In genomic region chr19:5367053-5367359, GRCm38 (mm10) we compare ENCODE assay signal across 7 mouse cellular contexts. TPM values are rescaled to one million over a fixed set of nuclear protein-coding genes. Genes with fewer than 3 reads are reported as not detected.
DNase-seq lines count a peak whose midpoint lies in the region; ATAC-seq and TF ChIP-seq lines count a peak whose summit lies in the region.

Gene Banf1, minus strand, starts transcription at chr19:5367168.

- TF ChIP-seq POLR2A in CH12.LX (IDR thresholded peaks at IDR 0.05; ENCODE audit: low read depth, low read length), result no peak

- peak within 1 kb of the TSS; percentile 100 for H3K4me3 ChIP-seq in C2C12 (ENCODE audit: insufficient read depth, poor library complexity, severe bottlenecking)
- peak within 1 kb of the TSS; percentile 81 to 98 (median 94) for H3K4me3 ChIP-seq in CH12.LX (replicated peaks in 1 of 3; ENCODE audit: low read depth in 2 of 3, low read length in 2 of 3, poor library complexity in 1 of 3)
- H3K4me3 ChIP-seq in forebrain, embryonic 10.5 days, result peak within 1 kb of the TSS; percentile 96
- H3K4me3 ChIP-seq in limb, embryonic 15.5 days, result peak within 1 kb of the TSS; percentile 97
- H3K4me3 ChIP-seq in stomach, embryonic 15.5 days (replicated peaks), result peak within 1 kb of the TSS; percentile 87

- H3K27me3 ChIP-seq in C2C12 (ENCODE audit: control insufficient read depth, insufficient read depth, insufficient read length) (no peaks in the 10 kb centered on the region), CH12.LX (replicated peaks) (no peaks in the 10 kb centered on the region)
- H3K27me3 ChIP-seq in forebrain, embryonic 10.5 days (ENCODE audit: poor library complexity, severe bottlenecking), result no peaks in the 10 kb centered on the region
- H3K27me3 ChIP-seq in limb, embryonic 15.5 days, result no peaks in the 10 kb centered on the region
- H3K27me3 ChIP-seq in stomach, embryonic 15.5 days (replicated peaks), result no peaks in the 10 kb centered on the region

- H3K4me2 ChIP-seq in CH12.LX (ENCODE audit: insufficient read depth, low read depth, poor library complexity, severe bottlenecking), result peak within 1 kb of the TSS; percentile 80
- H3K4me2 ChIP-seq in limb, embryonic 15.5 days, result peak within 1 kb of the TSS; percentile 88
- peak within 1 kb of the TSS; percentile 90 for H3K4me2 ChIP-seq in stomach, embryonic 15.5 days

- peaks cover 62% of the 10 kb centered on the region for H3K36me3 ChIP-seq in C2C12 (ENCODE audit: control insufficient read depth, insufficient read depth)
- peaks cover 36 to 64% of the 10 kb centered on the region in 2 experiments for H3K36me3 ChIP-seq in CH12.LX (replicated peaks in 1 of 2; ENCODE audit: control insufficient read depth in 1 of 2, insufficient read depth in 1 of 2, low read length in 1 of 2)
- peaks cover 68% of the 10 kb centered on the region for H3K36me3 ChIP-seq in forebrain, embryonic 10.5 days (replicated peaks)
- peaks cover 51% of the 10 kb centered on the region for H3K36me3 ChIP-seq in limb, embryonic 15.5 days
- peaks cover 33% of the 10 kb centered on the region for H3K36me3 ChIP-seq in stomach, embryonic 15.5 days

- no peak for ATAC-seq in limb, embryonic 15.5 days (ENCODE audit: insufficient number of reproducible peaks, low FRiP score, low TSS enrichment, low read depth)
- 0 out of 2 replicates have a peak, but pooled peaks have one; percentile 1 for ATAC-seq in stomach, embryonic 15.5 days (ENCODE audit: insufficient read depth, low FRiP score, low read depth)

- H3K79me2 ChIP-seq in C2C12 (ENCODE audit: control insufficient read depth, insufficient read depth) (peaks cover 79% of the 10 kb centered on the region), CH12.LX (replicated peaks; ENCODE audit: control insufficient read depth, extremely low read depth, insufficient read depth, poor library complexity, severe bottlenecking) (peaks cover 41% of the 10 kb centered on the region)

- in situ Hi-C loops in CH12.LX (cut with MboI; ENCODE audit: low pct_ligation_motif_present, low pct_unique_long_range_greater_than_20kb, low sequenced_read_pairs), result no loop called here

- TF ChIP-seq CTCF in C2C12 (IDR thresholded peaks at IDR 0.05; ENCODE audit: control insufficient read depth, insufficient read depth, insufficient read length) (no peak), CH12.LX (conservative IDR thresholded peaks at IDR 0.05 in 1 of 2, IDR thresholded peaks at IDR 0.05 in 1 of 2; ENCODE audit: low read depth in 2 of 2, low read length in 2 of 2) (no peak)

- H3K79me3 ChIP-seq in C2C12 (ENCODE audit: low read depth), result peaks cover 49% of the 10 kb centered on the region

- H3ac ChIP-seq in C2C12 (ENCODE audit: control insufficient read depth, insufficient read length, low read depth), result peak within 1 kb of the TSS; percentile 87

- no peaks in the 10 kb centered on the region for H3K9me3 ChIP-seq in CH12.LX (replicated peaks; ENCODE audit: low read length)
- H3K9me3 ChIP-seq in forebrain, embryonic 10.5 days, result no peaks in the 10 kb centered on the region
- H3K9me3 ChIP-seq in limb, embryonic 15.5 days, result no peaks in the 10 kb centered on the region
- no peaks in the 10 kb centered on the region for H3K9me3 ChIP-seq in stomach, embryonic 15.5 days

- peaks cover 19 to 41% of the 10 kb centered on the region in 2 experiments for H3K4me1 ChIP-seq in CH12.LX (ENCODE audit: control insufficient read depth in 1 of 2, insufficient read depth in 2 of 2)
- peaks cover 28% of the 10 kb centered on the region for H3K4me1 ChIP-seq in forebrain, embryonic 10.5 days
- peaks cover 21% of the 10 kb centered on the region for H3K4me1 ChIP-seq in limb, embryonic 15.5 days
- H3K4me1 ChIP-seq in stomach, embryonic 15.5 days, result peaks cover 21% of the 10 kb centered on the region

- peak within 1 kb of the TSS; percentile 88 for H3K27ac ChIP-seq in CH12.LX (ENCODE audit: insufficient read depth, low read depth)
- peak within 1 kb of the TSS; percentile 99 for H3K27ac ChIP-seq in forebrain, embryonic 10.5 days
- H3K27ac ChIP-seq in limb, embryonic 15.5 days, result peak within 1 kb of the TSS; percentile 98
- H3K27ac ChIP-seq in stomach, embryonic 15.5 days, result peak within 1 kb of the TSS; percentile 98

- no peak for TF ChIP-seq EP300 in CH12.LX (IDR thresholded peaks at IDR 0.05; ENCODE audit: low read length)

- no peak for DNase-seq in CH12.LX (ENCODE audit: extremely low read depth)
- DNase-seq in forebrain, embryonic 10.5 days (ENCODE audit: extremely low spot score, low spot score), result no peak
- no peak for DNase-seq in heart, postnatal 4 days
- no peak for DNase-seq in cerebellum, postnatal 14 days

- H3K9ac ChIP-seq in CH12.LX (ENCODE audit: insufficient read depth, low read depth), result peak within 1 kb of the TSS; percentile 91
- H3K9ac ChIP-seq in limb, embryonic 15.5 days, result peak within 1 kb of the TSS; percentile 90
- H3K9ac ChIP-seq in stomach, embryonic 15.5 days, result peak within 1 kb of the TSS; percentile 89

- WGBS in forebrain, embryonic 10.5 days, result under 1% methylated on average over 33 of the region's 33 CpGs
- 0% methylated on average over 33 of the region's 33 CpGs for WGBS in limb, embryonic 15.5 days
- WGBS in stomach, embryonic 15.5 days, result 0% methylated on average over 33 of the region's 33 CpGs

- dilution Hi-C loops in CH12.LX (cut with MboI; ENCODE audit: extremely low pct_ligation_motif_present, extremely low pct_unique_long_range_greater_than_20kb, low sequenced_read_pairs), result no loop called here

- TF ChIP-seq RAD21 in CH12.LX (IDR thresholded peaks at IDR 0.05; ENCODE audit: low read depth, low read length), result no peak

TF ChIP-seq in C2C12, 6 proteins besides CTCF, POLR2A, EP300 and RAD21:
- TF ChIP-seq MAX (IDR thresholded peaks at IDR 0.05) (no peak), MYOG (IDR thresholded peaks at IDR 0.05; ENCODE audit: control insufficient read depth, extremely low read depth, insufficient read length) (no peak)

TF ChIP-seq in CH12.LX, 34 proteins besides CTCF, POLR2A, EP300 and RAD21:
- no peak for TF ChIP-seq HCFC1 (IDR thresholded peaks at IDR 0.05; ENCODE audit: low read depth, low read length)
- TF ChIP-seq MAX (IDR thresholded peaks at IDR 0.05; ENCODE audit: low read length), result no peak
- TF ChIP-seq TCF12 (IDR thresholded peaks at IDR 0.05; ENCODE audit: low read depth, low read length), result no peak
- no peak for TF ChIP-seq JUND (conservative IDR thresholded peaks at IDR 0.05; ENCODE audit: low read depth, low read length)
- no peak for TF ChIP-seq GABPA (IDR thresholded peaks at IDR 0.05; ENCODE audit: insufficient replicate concordance, low read depth, low read length)
- no peak for TF ChIP-seq KAT2A (IDR thresholded peaks at IDR 0.05; ENCODE audit: insufficient replicate concordance, low read length)
- TF ChIP-seq E2F4 (IDR thresholded peaks at IDR 0.05; ENCODE audit: insufficient replicate concordance, low read depth, low read length), result no peak
- no peak for TF ChIP-seq MYC (IDR thresholded peaks at IDR 0.05; ENCODE audit: low read depth, low read length)
- no peak for TF ChIP-seq CHD2 (IDR thresholded peaks at IDR 0.05; ENCODE audit: low read length)
- TF ChIP-seq ETS1 (conservative IDR thresholded peaks at IDR 0.05; ENCODE audit: low read depth, low read length), result no peak
- TF ChIP-seq MAZ (IDR thresholded peaks at IDR 0.05; ENCODE audit: low read depth, low read length), result no peak
- TF ChIP-seq IRF4 (IDR thresholded peaks at IDR 0.05; ENCODE audit: low read depth, low read length), result no peak
- no peak for TF ChIP-seq TBP (conservative IDR thresholded peaks at IDR 0.05; ENCODE audit: low read depth, low read length)
- TF ChIP-seq BHLHE40 (IDR thresholded peaks at IDR 0.05; ENCODE audit: low read depth, low read length), result no peak
- no peak for TF ChIP-seq NELFE (IDR thresholded peaks at IDR 0.05; ENCODE audit: low read depth, low read length)
- TF ChIP-seq SIN3A (IDR thresholded peaks at IDR 0.05; ENCODE audit: low read length), result no peak; the same call in 1 of the 2 replicates
- no peak for TF ChIP-seq ELF1 (IDR thresholded peaks at IDR 0.05; ENCODE audit: low read depth, low read length)
- no peak for TF ChIP-seq NRF1 (IDR thresholded peaks at IDR 0.05; ENCODE audit: low read depth, low read length)

RNA-seq across cellular contexts. Expression of gene Banf1, which starts in this region (rescaled TPM):
- 506 TPM for polyA plus RNA-seq in C2C12 (2012; fragmentation: generic; extraction: Trizol)
- 161 and 176 TPM in 2 replicates for total RNA-seq in CH12.LX (2012; rRNA removed)
- 212 and 273 TPM in 2 replicates for total RNA-seq in CH12.LX (2014; rRNA removed)
- 450 and 496 TPM in 2 replicates for polyA plus RNA-seq in CH12.LX (2012; ENCODE audit: insufficient read length, low read depth)
- 614 and 621 TPM in 2 replicates for polyA plus RNA-seq in forebrain, embryonic 10.5 days (2016; fragmentation: Nextera tagmentation; extraction: Ambion mirVana)
- total RNA-seq in heart, postnatal 4 days (2021), result 100 to 1,000 TPM; 234 to 244 TPM
- 372 and 374 TPM in 2 replicates for polyA plus RNA-seq in limb, embryonic 15.5 days (2015; fragmentation: Nextera tagmentation; extraction: Ambion mirVana)
- polyA plus RNA-seq in stomach, embryonic 15.5 days (2015; fragmentation: Nextera tagmentation; extraction: Ambion mirVana), result 433 and 441 TPM in 2 replicates
